Mouse (Mus musculus) mouse trophoblast stem cell (cell line): ENCODE data around the gene Itga6.
"Not testable (repeated sequence)": the region's sequence is repeated elsewhere in the genome, so short reads cannot be mapped to it uniquely, and the experiment has no call there.

Experiments
- in situ Hi-C, 2 experiments: fragments of 300-500 bp; cut with MseI, MboI; formaldehyde crosslinking; loops; 2 replicates in 1 of 2; 3 replicates in 1 of 2; pipeline ENCODE4 v1.15.1; 2025

The Itga6 gene

DNA sequence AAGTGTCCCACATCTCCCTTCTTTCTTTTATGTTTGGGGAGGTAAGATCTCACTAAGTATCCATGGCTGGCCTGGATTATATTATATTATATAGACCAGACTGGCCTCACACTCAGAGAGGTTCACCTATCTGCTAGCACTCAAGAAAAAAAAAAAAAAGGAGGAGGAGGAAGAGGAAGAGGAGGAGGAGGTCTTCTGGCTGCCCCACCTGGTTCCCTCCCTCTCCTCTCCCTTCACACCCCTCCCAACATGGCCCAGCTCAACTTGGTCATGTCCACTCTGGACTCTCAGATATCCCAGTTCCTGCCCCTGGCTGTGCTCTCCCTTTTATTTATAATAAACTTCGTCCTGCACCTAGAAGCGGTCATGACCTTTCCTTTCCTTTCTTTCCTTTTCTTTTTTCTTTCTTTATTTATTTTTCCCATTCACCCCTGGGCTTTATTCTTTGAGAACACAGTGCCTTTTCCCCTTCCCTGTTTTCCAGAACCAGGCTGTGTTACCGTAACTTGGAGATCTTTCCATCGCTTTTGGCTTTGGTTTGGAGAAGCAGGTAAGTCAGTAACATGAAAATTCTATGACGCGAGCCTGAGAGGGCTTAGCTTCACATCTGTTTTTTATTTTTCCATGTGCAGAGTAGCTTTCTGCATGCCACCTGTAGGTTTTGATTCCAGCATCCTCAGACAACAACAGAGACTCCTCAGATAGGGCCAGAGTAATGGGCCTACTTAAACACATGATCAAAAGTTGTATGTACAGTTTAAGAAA is at the start of gene Itga6:
TSS of gene Itga6 (plus strand) at position 7 of the 765 bp plus-strand sequence.
- in situ Hi-C loops, result no loop called here

DNA sequence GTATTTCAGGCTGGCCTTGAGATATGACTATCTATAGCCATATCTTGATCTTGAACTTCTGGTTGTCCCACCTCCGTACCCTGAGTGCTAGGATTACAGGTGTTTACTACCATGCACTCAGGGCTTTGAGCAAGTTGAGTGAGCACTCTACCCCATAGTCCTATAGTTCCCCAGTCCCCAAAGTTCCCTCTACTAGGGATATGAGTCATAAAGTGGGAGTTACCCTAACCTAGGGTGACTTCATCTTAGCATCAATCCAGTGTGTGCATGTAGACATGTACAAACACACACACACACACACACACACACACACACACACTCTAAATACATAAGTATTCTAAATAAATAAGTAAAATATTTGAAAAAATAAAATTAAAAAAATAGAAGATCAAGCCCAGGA is 48.6 kb upstream of the Itga6 start:
- in situ Hi-C loops, result no loop called here

DNA sequence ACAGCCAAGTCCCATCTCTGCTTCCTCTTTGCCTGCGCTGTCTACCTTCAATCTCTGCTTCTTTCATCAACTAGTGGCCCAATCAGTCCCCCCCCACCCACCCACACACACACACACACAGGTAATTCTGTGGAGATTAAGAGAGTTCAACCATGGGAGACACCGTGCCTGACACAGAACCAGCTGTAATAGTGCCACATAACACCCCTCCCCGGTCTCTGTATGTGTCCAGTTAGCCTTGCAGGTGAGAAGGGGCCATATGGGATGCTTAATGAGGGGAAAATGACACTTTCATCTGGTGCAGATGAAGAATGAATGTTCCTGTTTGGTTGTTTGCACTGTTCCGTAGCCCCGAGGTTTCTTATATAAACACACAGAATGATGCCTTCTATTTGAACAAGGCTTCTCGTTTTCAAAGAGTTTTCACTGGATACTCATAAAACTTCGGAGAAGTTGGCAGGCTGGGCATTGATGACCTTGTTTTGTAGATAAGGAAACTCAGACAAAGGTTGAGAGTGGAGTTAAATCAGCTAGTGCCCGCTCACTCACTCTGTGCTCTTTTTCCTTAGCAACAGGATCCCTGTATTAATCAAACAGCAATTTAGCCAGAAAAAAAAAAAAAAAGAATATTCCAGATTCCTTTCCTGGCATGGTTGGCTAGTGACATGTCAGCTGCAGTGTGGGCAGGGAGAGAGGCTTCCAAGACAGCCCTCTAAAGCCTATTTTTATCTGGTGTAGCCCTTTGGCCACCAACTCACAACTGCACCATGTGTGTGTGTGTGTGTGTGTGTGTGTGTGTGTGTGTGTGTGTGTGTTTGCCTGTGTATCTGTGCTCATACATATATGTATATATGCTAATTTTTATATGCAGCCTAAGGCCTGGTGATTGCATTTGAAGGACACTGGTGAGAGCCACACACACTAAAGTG is 47.7 kb upstream of the Itga6 start:
- in situ Hi-C loops, result no loop called here

DNA sequence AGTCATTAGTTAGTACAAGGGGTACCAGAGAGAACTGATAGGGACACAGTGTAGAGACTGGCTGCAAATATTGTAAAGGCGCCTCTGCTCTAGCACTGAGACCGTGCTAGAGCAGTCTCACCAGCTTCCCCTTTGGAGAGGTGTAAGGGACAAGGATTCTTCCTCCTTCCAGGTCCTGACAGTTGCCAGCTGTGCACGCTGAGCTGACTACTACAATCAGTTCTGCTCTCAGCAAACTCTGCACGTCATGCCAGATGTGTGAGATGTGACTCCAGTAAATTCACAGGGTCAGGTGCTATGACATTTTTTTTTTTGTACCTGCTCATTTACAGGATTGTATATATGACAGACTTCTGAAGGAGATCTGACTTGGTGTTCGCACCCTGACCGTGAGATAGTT is 47.0 kb upstream of the Itga6 start:
- in situ Hi-C loops, result no loop called here

DNA sequence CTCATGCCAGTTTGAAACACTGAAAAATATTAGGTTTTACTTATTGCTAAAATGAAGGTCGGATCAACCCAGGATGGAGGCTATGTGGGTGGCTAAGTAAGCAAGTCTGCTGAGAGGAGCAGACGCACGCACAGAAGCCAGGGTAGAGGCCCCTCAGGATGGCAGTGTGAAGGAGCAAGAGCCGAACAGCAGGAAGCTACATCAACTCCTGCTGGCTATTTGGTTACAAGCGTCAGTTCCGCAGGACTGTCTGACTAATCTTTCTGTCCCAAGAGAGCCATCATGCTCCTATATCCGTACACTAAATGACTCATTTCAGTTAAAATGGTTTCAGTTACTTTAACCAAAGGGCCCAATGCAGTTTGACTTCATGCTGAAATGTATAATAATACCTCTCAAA is 46.5 kb upstream of the Itga6 start:
- in situ Hi-C loops, result no loop called here

DNA sequence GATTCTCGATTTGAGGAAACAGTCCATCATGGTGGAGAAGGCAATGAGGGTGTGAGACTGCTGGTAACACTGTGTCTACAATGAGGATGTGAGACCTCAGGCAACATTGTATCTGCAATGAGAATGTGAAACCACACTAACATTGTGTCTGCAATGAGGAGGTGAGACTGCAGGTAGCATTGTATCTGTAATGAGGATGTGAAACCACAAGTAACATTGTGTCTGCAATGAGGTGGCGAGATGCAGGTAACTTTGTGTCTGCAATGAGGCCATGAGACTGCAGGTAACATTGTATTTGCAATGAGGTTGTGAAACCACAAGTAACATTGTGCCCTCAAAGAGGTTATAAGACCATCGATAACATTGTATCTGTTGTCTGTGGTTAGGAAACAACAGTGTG is 44.1 kb upstream of the Itga6 start:
- in situ Hi-C loops, result no loop called here

DNA sequence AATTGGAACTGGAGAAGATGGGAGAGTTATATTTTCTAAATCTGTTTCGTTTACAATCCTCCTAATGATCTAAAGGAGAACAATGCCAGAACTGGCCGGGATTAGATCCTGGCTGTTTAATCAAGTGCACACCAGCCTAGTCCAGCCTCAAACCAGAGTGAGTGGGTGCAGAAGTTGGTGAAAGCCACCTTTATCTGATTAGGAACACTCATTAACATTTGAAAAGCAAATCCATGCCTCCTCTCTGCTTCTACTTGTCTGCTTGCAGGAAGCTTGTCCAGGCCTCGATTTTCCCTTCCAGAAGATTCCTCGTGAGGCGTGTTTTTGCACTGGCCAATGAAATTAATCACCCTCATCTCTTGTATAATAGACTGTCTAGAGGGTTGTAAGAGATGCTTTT is 41.1 kb upstream of the Itga6 start:
- in situ Hi-C loops, result no loop called here

DNA sequence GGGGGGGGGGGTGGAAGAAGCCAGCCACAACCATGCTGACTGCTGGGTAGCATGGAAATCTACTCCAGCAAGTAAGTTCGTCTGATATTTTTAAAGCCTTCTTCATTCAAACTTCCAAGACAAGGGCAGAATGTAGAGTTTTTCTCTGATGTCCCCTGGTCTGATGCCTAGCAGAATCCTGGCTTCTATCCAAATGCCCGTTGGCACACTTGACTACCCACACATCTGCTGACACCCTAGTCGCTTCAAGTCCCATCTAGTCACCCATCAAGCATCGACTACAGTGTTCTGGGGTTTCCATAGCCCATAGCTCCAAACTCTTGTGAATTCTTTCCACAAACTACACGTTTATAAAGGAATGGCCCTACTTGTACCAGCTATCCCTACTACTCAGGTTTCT is 36.5 kb upstream of the Itga6 start:
- in situ Hi-C loops, result no loop called here

DNA sequence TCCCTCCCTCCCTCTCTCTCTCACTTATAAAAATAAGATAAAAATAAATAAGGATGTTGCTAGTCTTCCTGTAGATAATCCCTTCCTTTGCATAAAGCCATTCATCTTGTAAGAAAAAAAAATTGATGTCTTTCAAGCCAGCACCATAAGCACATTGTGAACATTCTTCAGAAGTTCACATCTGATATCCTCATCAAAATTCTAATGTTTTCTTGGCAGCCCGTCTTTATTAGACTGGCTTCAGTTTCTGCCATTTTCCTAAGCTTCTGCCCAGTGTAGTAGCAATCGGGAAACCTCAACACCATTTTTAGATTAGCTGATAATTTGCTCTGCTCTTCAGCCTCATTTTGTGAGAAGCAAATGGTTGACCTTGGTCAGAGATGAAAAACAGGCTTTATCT is 33.8 kb upstream of the Itga6 start:
- in situ Hi-C loops, result no loop called here

DNA sequence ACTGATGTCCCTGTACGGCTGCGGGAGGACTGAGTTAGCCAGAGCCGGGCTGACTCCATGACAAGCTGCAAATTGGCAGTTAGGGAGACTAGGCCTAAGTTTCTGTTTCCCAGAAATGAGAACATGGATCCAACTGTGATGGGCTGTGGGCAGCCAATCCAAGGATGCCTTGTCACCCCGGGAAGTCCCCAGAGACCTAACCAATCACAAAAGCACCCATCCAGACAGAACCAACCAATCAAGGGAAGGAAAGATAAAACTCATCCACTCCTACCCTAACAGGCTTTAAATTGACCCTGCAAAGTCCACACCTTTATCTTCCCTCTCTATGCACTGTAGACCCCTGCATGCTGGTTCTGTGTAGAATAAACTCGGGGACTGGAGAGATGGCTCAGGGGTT is 31.0 kb upstream of the Itga6 start:
- in situ Hi-C loops, result no loop called here

DNA sequence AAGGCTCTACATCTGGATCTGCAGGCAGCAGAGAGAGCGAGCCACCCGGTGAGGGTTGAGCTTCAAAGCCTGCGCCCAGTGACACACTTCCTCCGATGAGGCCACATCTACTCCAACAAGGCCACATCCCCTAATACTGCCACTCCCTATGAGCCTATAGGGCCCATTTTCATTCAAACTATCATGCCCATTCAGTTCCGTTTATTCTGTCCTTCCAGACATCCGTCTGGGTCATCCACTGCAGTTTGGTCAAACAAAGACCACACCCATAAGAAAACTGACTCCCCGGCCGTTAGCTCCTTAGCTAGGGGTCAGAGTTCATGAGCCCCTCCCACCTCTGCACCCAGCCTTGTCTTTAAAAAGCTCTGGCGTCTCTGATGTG is 26.4 kb upstream of the Itga6 start:
- in situ Hi-C loops, result no loop called here

DNA sequence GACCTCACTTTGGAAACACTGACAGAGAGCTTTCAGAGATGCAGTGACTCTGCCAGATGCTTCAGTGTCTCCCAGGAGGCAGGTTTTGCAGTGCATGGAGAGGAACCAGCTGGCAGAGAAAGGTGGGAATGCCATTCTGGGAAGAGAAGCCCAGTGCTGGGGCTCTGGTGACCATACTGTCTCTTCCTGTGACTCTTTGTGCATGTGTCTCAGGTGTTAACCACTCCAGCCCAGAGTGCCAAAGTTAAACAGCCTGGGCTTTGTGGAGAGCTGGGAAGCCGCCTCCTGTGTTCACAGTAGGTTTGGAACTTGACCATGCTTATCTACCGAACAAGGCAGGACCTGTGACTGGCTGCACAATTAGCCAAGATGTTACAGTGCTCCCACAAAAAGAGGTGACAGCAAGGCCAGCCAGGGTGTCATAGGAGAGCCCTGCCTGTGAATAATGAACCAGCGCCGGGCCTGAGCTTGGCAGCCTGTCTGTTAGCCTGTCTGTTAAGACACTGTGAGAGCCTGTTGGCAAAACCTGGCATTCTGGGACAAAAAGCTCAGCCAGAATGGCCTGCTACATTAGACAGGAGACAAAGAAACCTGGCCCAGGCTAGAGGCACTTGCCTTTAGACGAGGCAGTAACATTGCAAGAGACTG is 25.9 kb upstream of the Itga6 start:
- in situ Hi-C loops, result no loop called here

DNA sequence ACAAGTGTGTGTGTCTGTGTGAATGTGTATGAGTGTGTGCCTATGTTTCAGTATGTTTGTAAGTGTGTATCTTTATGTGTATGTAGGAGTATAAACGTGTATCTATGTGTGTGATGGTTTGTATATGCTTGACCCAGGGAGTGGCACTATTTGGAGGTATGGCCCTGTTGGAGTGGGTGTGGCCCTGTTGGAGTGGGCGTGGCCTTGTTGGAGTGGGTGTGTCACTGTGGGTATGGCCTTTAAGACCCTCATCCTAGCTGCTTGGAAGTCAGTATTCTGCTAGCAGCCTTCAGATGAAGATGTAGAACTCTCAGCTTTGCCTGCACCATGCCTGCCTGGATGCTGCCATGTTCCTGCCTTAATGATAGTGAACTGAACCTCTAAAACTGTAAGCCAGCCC is 24.9 kb upstream of the Itga6 start:
- in situ Hi-C loops, result not testable (repeated sequence)

DNA sequence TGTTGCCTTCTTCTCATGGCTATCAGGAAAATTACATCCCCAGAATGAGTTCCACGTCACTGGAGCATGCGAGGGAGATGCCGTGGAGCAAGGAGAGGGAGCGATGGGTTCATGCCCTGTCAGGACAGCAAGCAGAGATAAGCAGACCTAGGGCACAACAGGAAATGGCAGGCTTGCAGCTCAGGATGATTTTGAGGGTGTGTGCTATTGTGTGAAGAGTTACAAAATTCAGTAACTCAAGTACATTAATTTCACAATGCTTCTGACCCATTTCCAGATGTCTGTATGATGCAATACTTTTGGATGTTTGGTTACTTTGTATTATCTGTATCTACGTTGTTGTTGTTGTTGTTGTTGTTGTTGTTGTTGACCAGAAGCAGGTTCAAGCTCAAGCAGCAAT is 22.5 kb upstream of the Itga6 start:
- in situ Hi-C loops, result no loop called here

DNA sequence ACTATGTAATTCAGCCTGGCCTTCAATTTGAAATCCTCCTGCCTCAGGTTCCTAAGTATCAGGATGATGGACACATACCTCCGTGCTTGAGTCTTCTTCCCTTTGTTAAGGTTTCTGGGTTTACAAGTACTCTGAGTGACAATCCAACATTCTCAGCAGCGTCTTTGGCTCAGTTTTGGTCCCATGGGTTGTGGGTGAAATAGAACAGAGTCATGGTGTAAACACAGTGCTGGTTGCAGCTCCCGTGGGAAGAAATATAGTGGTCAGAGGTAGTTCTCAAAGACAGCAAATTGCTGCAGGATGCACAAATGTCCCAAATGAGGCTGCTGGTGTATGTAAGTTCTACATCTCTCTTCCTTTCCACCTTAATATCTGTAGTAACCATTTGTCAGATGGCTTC is 21.8 kb upstream of the Itga6 start:
- in situ Hi-C loops, result no loop called here

DNA sequence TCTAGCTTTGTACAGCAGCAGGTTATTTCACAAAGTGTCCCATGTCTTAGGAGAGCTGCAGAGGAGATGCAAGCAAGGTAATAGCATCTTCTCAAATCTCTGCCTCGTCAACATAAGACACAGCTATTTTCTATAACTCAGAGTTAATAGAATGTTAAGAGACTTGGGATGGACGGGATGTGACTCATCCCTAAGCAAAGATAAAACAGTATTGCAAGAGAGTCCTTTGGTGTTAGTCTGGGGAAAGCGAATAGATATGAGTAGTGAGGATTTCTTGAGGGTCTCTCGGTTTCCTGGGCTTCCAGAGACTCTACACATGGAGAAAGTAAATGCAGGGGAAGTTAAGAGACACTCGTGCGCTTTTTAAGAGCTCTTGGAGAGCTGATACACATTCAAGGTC is 21.4 kb upstream of the Itga6 start:
- in situ Hi-C loops, result no loop called here

DNA sequence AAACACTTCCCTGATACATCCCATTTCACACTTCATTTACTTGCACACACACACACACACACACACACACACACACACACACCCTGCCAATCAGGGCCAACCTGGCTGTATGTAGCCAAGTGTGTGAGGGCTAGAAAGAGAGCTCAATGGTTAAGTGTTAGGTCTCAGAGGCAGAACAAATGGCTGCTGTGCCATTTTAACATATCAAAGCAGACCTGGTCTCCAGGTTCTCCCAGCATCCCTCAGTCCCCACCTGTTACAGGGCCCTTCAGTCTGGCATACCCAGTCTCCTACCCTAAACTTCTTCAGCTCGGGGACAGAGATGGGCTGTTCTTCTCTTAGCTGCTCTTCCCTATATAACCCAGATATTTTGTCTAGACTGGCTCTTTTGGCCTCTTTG is 20.0 kb upstream of the Itga6 start:
- in situ Hi-C loops, result no loop called here

DNA sequence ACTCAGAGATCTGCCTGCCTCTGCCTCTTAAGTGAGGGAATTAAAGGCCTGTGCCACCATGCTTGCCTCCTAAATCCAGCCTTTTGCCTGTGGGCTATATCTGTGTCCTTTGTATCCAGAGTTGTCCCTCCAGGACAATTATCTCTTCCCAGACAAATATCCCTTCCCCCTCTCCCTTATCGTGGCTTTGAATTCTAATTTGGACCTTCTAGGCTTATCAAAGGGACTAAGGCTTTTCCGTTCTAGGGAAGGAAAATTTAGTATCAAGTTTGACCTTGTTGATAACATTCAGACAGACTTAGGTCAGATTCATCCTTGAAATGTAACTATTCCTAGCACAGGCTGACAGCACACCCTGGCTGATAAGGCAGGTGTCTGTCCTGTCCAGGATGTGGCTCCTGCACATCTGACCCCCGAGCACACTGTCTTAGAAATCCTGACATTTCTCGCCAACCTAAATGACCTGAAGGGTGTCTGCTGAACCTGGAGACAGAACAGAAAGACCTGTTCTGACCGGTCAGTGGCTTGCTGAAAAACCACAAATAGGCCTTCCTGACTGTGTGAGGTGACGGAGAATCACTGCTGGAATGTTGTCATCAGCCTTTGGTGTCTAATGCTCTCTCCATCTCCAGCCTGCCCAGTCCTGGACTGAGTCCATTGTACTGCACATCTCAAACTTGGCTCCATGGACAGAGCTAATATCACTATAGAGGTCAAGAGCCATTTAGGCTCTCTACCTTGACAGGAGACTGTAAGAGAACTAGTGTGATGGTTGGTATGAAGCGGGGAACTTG is 18.3 kb upstream of the Itga6 start:
- in situ Hi-C loops, result no loop called here

DNA sequence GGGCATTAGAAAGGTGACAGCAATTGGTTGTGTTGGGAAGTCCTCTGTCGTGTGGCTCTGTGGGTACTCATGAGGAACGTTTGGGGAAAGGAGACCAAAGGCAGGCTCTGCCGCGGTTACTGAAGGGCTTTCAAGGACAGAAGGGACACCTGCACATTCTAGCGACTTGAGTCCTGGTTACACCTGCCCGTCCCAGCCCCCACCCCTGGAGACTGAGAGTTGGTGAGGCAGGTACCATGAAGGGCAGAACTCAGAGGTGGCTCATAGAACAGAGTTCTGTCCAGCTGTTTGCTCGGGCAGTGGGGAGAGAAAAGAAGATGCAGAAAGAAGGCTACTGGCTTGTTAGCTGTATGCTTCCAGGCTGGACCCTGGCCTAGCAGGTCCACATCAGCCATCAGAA is 17.1 kb upstream of the Itga6 start:
- in situ Hi-C loops, result no loop called here

DNA sequence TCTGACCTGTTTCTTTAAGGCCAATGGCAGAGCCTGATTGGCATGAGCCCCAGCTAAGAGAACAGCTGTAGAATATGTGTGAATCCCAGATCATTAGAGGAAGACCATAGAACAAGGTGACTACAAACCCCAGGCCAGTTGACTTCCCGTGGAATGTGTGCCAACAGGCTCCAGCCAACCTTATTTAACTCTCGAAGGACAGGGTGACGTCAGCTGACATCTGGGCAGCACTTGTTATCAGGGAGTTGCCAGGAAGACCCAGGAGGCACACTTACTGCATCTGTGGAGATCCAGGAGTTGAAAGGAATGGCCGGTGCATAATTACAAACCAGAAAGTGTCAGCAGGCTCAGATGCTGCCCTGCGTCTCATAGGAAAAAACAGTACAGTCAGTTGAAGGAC is 16.6 kb upstream of the Itga6 start:
- in situ Hi-C loops, result no loop called here
